Mouse (Mus musculus): ENCODE results near the gene Phyh. TPM values are rescaled to one million over a fixed set of nuclear protein-coding genes. Genes with fewer than 3 reads are reported as not detected.
"Not testable (repeated sequence)": the region's sequence is repeated elsewhere in the genome, so short reads cannot be mapped to it uniquely, and the experiment has no call there.

Gene Phyh
- polyA plus RNA-seq, 1 experiment from 2014 or later = 44.7 TPM

DNA sequence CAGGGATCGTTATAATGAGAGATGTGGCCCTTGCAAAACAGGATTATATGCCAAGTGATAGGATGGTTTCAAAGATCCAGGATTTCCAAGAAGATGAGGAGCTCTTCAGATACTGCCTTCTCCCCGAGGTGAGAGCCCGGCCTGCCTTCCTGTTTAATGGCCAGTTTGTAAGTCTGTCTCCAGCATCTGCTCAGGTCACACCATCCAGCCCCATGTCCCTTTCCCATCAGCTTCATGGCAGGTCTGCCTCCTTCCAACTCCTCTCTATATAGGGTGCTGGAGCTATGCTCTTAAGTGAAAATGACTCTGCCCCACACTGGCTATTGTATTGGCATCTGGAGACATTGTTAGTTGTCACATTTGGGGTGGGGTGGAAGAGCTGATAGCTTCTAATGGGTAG lies 8.6 kb downstream of the Phyh start:
- Histone ChIP-seq H3K27ac (ENCODE audit: low read depth, low read length) (no peak overlapping the region), H3K4me1 (replicated peaks; ENCODE audit: control insufficient read depth, insufficient read depth, low read length) (no peaks in the 10 kb centered on the region), H3K27me3 (ENCODE audit: control insufficient read depth, insufficient read depth, low read length) (no peaks in the 10 kb centered on the region), H3K4me3 (ENCODE audit: low read depth, low read length) (no peak overlapping the region), H3K4me2 (ENCODE audit: low read depth, low read length, severe bottlenecking) (no peak overlapping the region), H3K9ac (ENCODE audit: low read length) (no peak overlapping the region), H3K9me3 (ENCODE audit: control insufficient read depth, low read length) (no peaks in the 10 kb centered on the region), H3K36me3 (ENCODE audit: control insufficient read depth, insufficient read depth, low read length) (no peaks in the 10 kb centered on the region; the same call in 1 of the 2 replicates)
- no peak for ATAC-seq (replicated peaks; ENCODE audit: low FRiP score)
- DNase-seq (ENCODE audit: low spot score) = no peak
- 86% methylated on average over 3 of the region's 3 CpGs for WGBS

GRCm38 (mm10) chr2:4929230-4929629 lies 10.4 kb downstream of the Phyh start:
- no peak overlapping the region for H3K4me2 ChIP-seq (ENCODE audit: low read depth, low read length, severe bottlenecking)
- no peaks in the 10 kb centered on the region for H3K9me3 ChIP-seq (ENCODE audit: control insufficient read depth, low read length)
- H3K27ac ChIP-seq (ENCODE audit: low read depth, low read length) = no peak overlapping the region
- no peaks in the 10 kb centered on the region; the same call in 1 of the 2 replicates for H3K36me3 ChIP-seq (ENCODE audit: control insufficient read depth, insufficient read depth, low read length)
- ATAC-seq (replicated peaks; ENCODE audit: low FRiP score) = no peak
- DNase-seq (ENCODE audit: low spot score) = no peak
- H3K9ac ChIP-seq (ENCODE audit: low read length) = no peak overlapping the region
- no peaks in the 10 kb centered on the region for H3K27me3 ChIP-seq (ENCODE audit: control insufficient read depth, insufficient read depth, low read length)
- no peaks in the 10 kb centered on the region for H3K4me1 ChIP-seq (replicated peaks; ENCODE audit: control insufficient read depth, insufficient read depth, low read length)
- WGBS = 92% methylated on average over 2 of the region's 2 CpGs
- H3K4me3 ChIP-seq (ENCODE audit: low read depth, low read length) = no peak overlapping the region

DNA sequence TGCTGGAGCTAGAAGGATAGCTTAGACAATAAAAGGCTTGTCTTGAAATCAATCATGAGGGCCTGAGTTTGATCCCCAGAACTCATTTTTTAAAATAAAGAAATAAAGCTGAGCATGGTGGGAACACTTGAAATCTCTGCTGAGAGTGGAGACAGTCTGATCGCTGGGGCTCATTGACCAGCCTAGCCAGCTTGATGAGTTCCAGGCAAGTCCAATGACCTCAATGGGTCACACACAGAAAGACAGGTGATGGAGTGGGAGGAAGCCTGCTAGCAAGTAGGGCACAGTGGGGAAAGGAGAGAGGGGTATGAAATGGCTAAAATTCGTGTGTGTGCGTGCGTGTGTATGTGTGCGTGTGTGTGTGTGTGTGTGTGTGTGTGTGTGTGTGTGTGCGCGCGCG lies 15.7 kb downstream of the Phyh start:
- Histone ChIP-seq H3K4me2 (ENCODE audit: low read depth, low read length, severe bottlenecking) (no peak overlapping the region), H3K9ac (ENCODE audit: low read length) (no peak overlapping the region), H3K4me3 (ENCODE audit: low read depth, low read length) (no peak overlapping the region), H3K27ac (ENCODE audit: low read depth, low read length) (no peak overlapping the region), H3K4me1 (replicated peaks; ENCODE audit: control insufficient read depth, insufficient read depth, low read length) (no peaks in the 10 kb centered on the region), H3K27me3 (ENCODE audit: control insufficient read depth, insufficient read depth, low read length) (no peaks in the 10 kb centered on the region), H3K9me3 (ENCODE audit: control insufficient read depth, low read length) (no peaks in the 10 kb centered on the region), H3K36me3 (ENCODE audit: control insufficient read depth, insufficient read depth, low read length) (no peaks in the 10 kb centered on the region; the same call in 1 of the 2 replicates)
- 95% methylated on average over 9 of the region's 9 CpGs for WGBS
- no peak for ATAC-seq (replicated peaks; ENCODE audit: low FRiP score)
- no peak for DNase-seq (ENCODE audit: low spot score)

GRCm38 (mm10) chr2:4937931-4938330 lies 19.1 kb downstream of the Phyh start:
- Histone ChIP-seq H3K27me3 (ENCODE audit: control insufficient read depth, insufficient read depth, low read length) (no peaks in the 10 kb centered on the region), H3K27ac (ENCODE audit: low read depth, low read length) (no peak overlapping the region), H3K36me3 (ENCODE audit: control insufficient read depth, insufficient read depth, low read length) (no peaks in the 10 kb centered on the region; the same call in 1 of the 2 replicates), H3K4me1 (replicated peaks; ENCODE audit: control insufficient read depth, insufficient read depth, low read length) (no peaks in the 10 kb centered on the region), H3K9me3 (ENCODE audit: control insufficient read depth, low read length) (no peaks in the 10 kb centered on the region), H3K9ac (ENCODE audit: low read length) (no peak overlapping the region), H3K4me3 (ENCODE audit: low read depth, low read length) (no peak overlapping the region), H3K4me2 (ENCODE audit: low read depth, low read length, severe bottlenecking) (no peak overlapping the region)
- 91% methylated on average over 7 of the region's 7 CpGs for WGBS
- DNase-seq (ENCODE audit: low spot score) = no peak
- no peak for ATAC-seq (replicated peaks; ENCODE audit: low FRiP score)

GRCm38 (mm10) chr2:4940861-4941260 lies 22.0 kb downstream of the Phyh start:
- Histone ChIP-seq H3K4me3 (ENCODE audit: low read depth, low read length) (no peak overlapping the region), H3K27ac (ENCODE audit: low read depth, low read length) (no peak overlapping the region), H3K4me1 (replicated peaks; ENCODE audit: control insufficient read depth, insufficient read depth, low read length) (no peaks in the 10 kb centered on the region), H3K27me3 (ENCODE audit: control insufficient read depth, insufficient read depth, low read length) (no peaks in the 10 kb centered on the region), H3K4me2 (ENCODE audit: low read depth, low read length, severe bottlenecking) (no peak overlapping the region), H3K9me3 (ENCODE audit: control insufficient read depth, low read length) (no peaks in the 10 kb centered on the region), H3K9ac (ENCODE audit: low read length) (no peak overlapping the region), H3K36me3 (ENCODE audit: control insufficient read depth, insufficient read depth, low read length) (no peaks in the 10 kb centered on the region; the same call in 1 of the 2 replicates)
- WGBS = 92% methylated on average over 11 of the region's 11 CpGs
- ATAC-seq (replicated peaks; ENCODE audit: low FRiP score) = no peak
- no peak for DNase-seq (ENCODE audit: low spot score)

DNA sequence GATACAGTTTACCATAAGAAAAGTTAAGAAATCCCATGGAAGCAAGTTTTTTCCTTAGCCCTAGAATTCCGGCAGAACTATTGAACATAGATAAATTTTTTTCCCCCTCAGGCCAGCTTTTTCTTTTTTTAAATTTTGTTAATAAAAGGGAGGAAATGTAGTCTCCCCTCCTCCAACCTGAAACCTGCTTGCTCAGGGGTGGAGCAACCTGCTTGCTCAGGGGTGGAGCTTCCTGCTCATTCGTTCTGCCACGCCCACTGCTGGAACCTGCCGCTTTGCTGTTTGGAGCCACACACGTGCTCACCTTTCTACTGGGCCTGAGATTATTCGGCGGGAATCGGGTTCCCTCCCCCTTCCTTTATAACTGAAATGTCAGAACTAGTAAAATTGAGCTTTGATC lies 30.9 kb downstream of the Phyh start:
- H3K4me2 ChIP-seq (ENCODE audit: low read depth, low read length, severe bottlenecking); H3K9ac ChIP-seq (ENCODE audit: low read length); H3K4me1 ChIP-seq (replicated peaks; ENCODE audit: control insufficient read depth, insufficient read depth, low read length); H3K27me3 ChIP-seq (ENCODE audit: control insufficient read depth, insufficient read depth, low read length); H3K27ac ChIP-seq (ENCODE audit: low read depth, low read length); DNase-seq (ENCODE audit: low spot score); H3K36me3 ChIP-seq (ENCODE audit: control insufficient read depth, insufficient read depth, low read length); H3K9me3 ChIP-seq (ENCODE audit: control insufficient read depth, low read length); H3K4me3 ChIP-seq (ENCODE audit: low read depth, low read length); ATAC-seq (replicated peaks; ENCODE audit: low FRiP score): not testable (repeated sequence)
- WGBS = 84% methylated on average over 8 of the region's 8 CpGs

DNA sequence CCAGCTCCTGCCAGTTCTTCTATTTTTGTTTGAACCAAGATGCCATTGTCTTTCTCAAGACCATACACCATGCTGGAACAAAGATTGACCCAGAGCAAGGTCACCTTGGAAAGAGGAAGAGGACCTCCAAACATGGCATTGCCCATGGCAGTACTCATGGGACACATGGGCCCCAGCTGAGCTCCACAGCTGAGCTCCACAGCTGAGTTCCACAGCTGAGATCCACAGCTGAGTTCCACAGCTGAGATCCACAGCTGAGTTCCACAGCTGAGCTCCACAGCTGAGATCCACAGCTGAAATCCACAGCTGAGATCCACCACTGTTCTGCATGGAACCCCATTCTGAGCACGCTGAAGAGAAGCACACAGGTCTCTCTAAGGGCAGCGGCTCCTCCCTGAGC lies 32.2 kb downstream of the Phyh start:
- H3K27ac ChIP-seq (ENCODE audit: low read depth, low read length) = no peak overlapping the region
- ATAC-seq (replicated peaks; ENCODE audit: low FRiP score) = no peak
- 90% methylated on average over 2 of the region's 2 CpGs for WGBS
- DNase-seq (ENCODE audit: low spot score) = no peak
- H3K36me3 ChIP-seq (ENCODE audit: control insufficient read depth, insufficient read depth, low read length) = no peaks in the 10 kb centered on the region
- H3K4me2 ChIP-seq (ENCODE audit: low read depth, low read length, severe bottlenecking) = no peak overlapping the region
- no peaks in the 10 kb centered on the region for H3K27me3 ChIP-seq (ENCODE audit: control insufficient read depth, insufficient read depth, low read length)
- no peaks in the 10 kb centered on the region for H3K4me1 ChIP-seq (replicated peaks; ENCODE audit: control insufficient read depth, insufficient read depth, low read length)
- no peak overlapping the region for H3K4me3 ChIP-seq (ENCODE audit: low read depth, low read length)
- no peaks in the 10 kb centered on the region for H3K9me3 ChIP-seq (ENCODE audit: control insufficient read depth, low read length)
- H3K9ac ChIP-seq (ENCODE audit: low read length) = no peak overlapping the region

GRCm38 (mm10) chr2:4954216-4954760 lies 35.5 kb downstream of the Phyh start:
- 85% methylated on average over 6 of the region's 6 CpGs for WGBS
- DNase-seq (ENCODE audit: low spot score) (no peak), ATAC-seq (replicated peaks; ENCODE audit: low FRiP score) (no peak)
- no peaks in the 10 kb centered on the region for H3K9me3 ChIP-seq (ENCODE audit: control insufficient read depth, low read length)
- H3K9ac ChIP-seq (ENCODE audit: low read length) = no peak overlapping the region
- no peaks in the 10 kb centered on the region for H3K4me1 ChIP-seq (replicated peaks; ENCODE audit: control insufficient read depth, insufficient read depth, low read length)
- H3K27ac ChIP-seq (ENCODE audit: low read depth, low read length) = no peak overlapping the region
- no peak overlapping the region for H3K4me2 ChIP-seq (ENCODE audit: low read depth, low read length, severe bottlenecking)
- no peaks in the 10 kb centered on the region for H3K27me3 ChIP-seq (ENCODE audit: control insufficient read depth, insufficient read depth, low read length)
- no peak overlapping the region for H3K4me3 ChIP-seq (ENCODE audit: low read depth, low read length)
- H3K36me3 ChIP-seq (ENCODE audit: control insufficient read depth, insufficient read depth, low read length) = no peaks in the 10 kb centered on the region

- ATAC-seq (replicated peaks; ENCODE audit: low FRiP score) (no peak), DNase-seq (ENCODE audit: low spot score) (no peak)
- no peak overlapping the region for H3K4me3 ChIP-seq (ENCODE audit: low read depth, low read length)
- H3K36me3 ChIP-seq (ENCODE audit: control insufficient read depth, insufficient read depth, low read length) = no peaks in the 10 kb centered on the region
- 93% methylated on average over 12 of the region's 12 CpGs for WGBS
- no peak overlapping the region for H3K9ac ChIP-seq (ENCODE audit: low read length)
- H3K4me1 ChIP-seq (replicated peaks; ENCODE audit: control insufficient read depth, insufficient read depth, low read length) = no peaks in the 10 kb centered on the region
- no peaks in the 10 kb centered on the region for H3K9me3 ChIP-seq (ENCODE audit: control insufficient read depth, low read length)
- no peak overlapping the region for H3K4me2 ChIP-seq (ENCODE audit: low read depth, low read length, severe bottlenecking)
- H3K27ac ChIP-seq (ENCODE audit: low read depth, low read length) = no peak overlapping the region
- H3K27me3 ChIP-seq (ENCODE audit: control insufficient read depth, insufficient read depth, low read length) = no peaks in the 10 kb centered on the region
Observed at GRCm38 (mm10) chr2:4958039-4958438, 39.2 kb downstream of the Phyh start.
